Mouse (Mus musculus) ovary, postnatal 14 days (tissue): Measurements from ENCODE around the gene Dock10.

ENCODE experiments used
- DNase-seq: peaks from one replicate; pipeline ENCODE4 v3.0.0; 2022; ENCODE audit warnings: low spot score

The Dock10 gene

GRCm38 (mm10) chr1:80656389-80656788 is 101.9 kb downstream of the Dock10 start:
- DNase-seq: no peak

GRCm38 (mm10) chr1:80655854-80656253 is 102.5 kb downstream of the Dock10 start:
- DNase-seq: no peak

GRCm38 (mm10) chr1:80655195-80655594 is 103.1 kb downstream of the Dock10 start:
- DNase-seq: no peak

- DNase-seq: no peak
Measured at GRCm38 (mm10) chr1:80654177-80654576, 104.2 kb downstream of the Dock10 start.

GRCm38 (mm10) chr1:80652803-80653202 is 105.5 kb downstream of the Dock10 start:
- no peak for DNase-seq

GRCm38 (mm10) chr1:80652083-80652482 is 106.2 kb downstream of the Dock10 start:
- no peak for DNase-seq

- DNase-seq: no peak
Measured at GRCm38 (mm10) chr1:80646602-80647001, 111.7 kb downstream of the Dock10 start.

GRCm38 (mm10) chr1:80643866-80644451 is 114.4 kb downstream of the Dock10 start:
- DNase-seq: no peak

- no peak for DNase-seq
Measured at GRCm38 (mm10) chr1:80641832-80642231, 116.5 kb downstream of the Dock10 start.

GRCm38 (mm10) chr1:80641288-80641687 is 117.0 kb downstream of the Dock10 start:
- DNase-seq: no peak

GRCm38 (mm10) chr1:80639553-80639952 is 118.8 kb downstream of the Dock10 start:
- no peak for DNase-seq

- no peak for DNase-seq
Measured at GRCm38 (mm10) chr1:80637214-80637705, 121.1 kb downstream of the Dock10 start.

- DNase-seq: no peak
Measured at GRCm38 (mm10) chr1:80635825-80636224, 122.5 kb downstream of the Dock10 start.

GRCm38 (mm10) chr1:80633536-80633935 is 124.8 kb downstream of the Dock10 start:
- DNase-seq: no peak

- no peak for DNase-seq
Measured at GRCm38 (mm10) chr1:80630179-80631149, 127.9 kb downstream of the Dock10 start.

GRCm38 (mm10) chr1:80628054-80628453 is 130.3 kb downstream of the Dock10 start:
- no peak for DNase-seq

GRCm38 (mm10) chr1:80626800-80627199 is 131.5 kb downstream of the Dock10 start:
- no peak for DNase-seq

- no peak for DNase-seq
Measured at GRCm38 (mm10) chr1:80625371-80625770, 133.0 kb downstream of the Dock10 start.

GRCm38 (mm10) chr1:80624552-80624951 is 133.8 kb downstream of the Dock10 start:
- DNase-seq: no peak

- DNase-seq: no peak
Measured at GRCm38 (mm10) chr1:80622646-80623045, 135.7 kb downstream of the Dock10 start.

- no peak for DNase-seq
Measured at GRCm38 (mm10) chr1:80619100-80619499, 139.2 kb downstream of the Dock10 start.

- DNase-seq: no peak
Measured at GRCm38 (mm10) chr1:80616671-80617070, 141.7 kb downstream of the Dock10 start.

GRCm38 (mm10) chr1:80614750-80615149 is 143.6 kb downstream of the Dock10 start:
- DNase-seq: no peak
